Mouse (Mus musculus) left cerebral cortex, postnatal 14 days (tissue): ENCODE measurements around the gene Aldh3b3. TPM values are rescaled to one million over a fixed set of nuclear protein-coding genes. Genes with fewer than 3 reads are reported as not detected.

Source experiments
- DNase-seq, 2 experiments: peaks; one replicate each; pipeline ENCODE4 v3.0.0; 2021 to 2022; ENCODE audit warnings: low spot score in 2 of 2, mixed read lengths in 1 of 2
- intact Hi-C: fragments of 180-260 bp; cut with DNase I; formaldehyde crosslinking; loops from one replicate; pipeline ENCODE4 v1.15.1; 2025
- total RNA-seq, 2 experiments: library from RNA; stranded (reverse); gene quantifications; 2 replicates each; pipeline ENCODE4 v1.2.3; 2021

Aldh3b3 gene
- total RNA-seq, 2 experiments from 2014 or later = 0.13 TPM; not detected in 1

DNA sequence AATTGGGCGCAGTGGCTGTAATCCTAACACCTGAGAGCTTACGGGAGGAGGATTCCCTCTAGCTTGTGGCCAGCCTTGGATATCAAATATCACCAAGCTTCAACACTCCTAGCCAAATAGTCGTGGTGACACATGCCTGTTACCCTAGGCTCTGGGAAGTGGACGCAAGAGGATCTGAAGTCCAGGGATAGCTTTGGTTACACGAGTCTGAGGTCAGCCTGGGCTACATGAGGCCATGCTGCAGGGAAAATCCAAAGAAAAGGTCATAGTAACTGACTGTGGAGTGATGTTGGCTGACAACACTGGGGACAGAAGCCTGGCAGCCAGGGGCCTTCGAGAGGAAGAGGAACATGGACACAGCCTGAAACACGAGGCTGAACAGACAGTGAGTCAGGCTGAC, 37.7 kb downstream of the Aldh3b3 start:
- intact Hi-C loops = no loop called here
- DNase-seq = no peak

- DNase-seq = no peak
- intact Hi-C loops = no loop called here
Measured at GRCm38 (mm10) chr19:3996747-3997146, 38.3 kb downstream of the Aldh3b3 start.

- intact Hi-C loops = no loop called here
- DNase-seq = no peak
Measured at GRCm38 (mm10) chr19:3997231-3997630, 38.8 kb downstream of the Aldh3b3 start.

- intact Hi-C loops = no loop called here
- no peak for DNase-seq
Measured at GRCm38 (mm10) chr19:3998335-3998734, 39.9 kb downstream of the Aldh3b3 start.

DNA sequence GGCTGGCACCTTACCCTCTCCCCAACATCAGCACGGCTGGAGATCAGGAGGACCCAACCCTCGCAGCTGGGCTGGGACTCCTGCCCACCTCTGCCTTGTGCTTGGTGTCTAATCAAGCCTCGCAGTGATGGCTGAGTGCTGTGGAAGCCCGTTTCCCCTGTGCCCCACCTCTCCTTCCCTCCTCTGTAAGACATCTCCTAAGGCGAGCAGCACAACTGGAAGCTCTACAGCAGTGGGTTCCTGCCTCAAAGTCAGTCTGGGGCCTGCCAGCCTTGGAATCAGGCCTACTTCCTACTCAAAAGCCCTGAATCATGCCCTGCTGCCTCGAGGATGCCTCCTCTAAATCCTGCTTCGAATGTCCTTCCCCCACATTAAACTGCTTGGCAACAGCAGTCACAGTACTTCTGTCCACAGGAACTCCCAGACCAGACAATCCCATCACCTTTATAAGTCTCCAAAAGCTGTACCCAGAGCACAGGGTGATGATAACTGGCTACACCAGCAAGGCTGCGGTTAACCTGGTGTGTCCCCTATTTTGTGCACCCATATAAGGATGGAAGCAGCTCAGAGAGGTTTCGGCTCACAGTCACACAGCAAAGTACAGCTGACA, 40.8 kb downstream of the Aldh3b3 start:
- intact Hi-C loops = no loop called here
- DNase-seq = no peak

DNA sequence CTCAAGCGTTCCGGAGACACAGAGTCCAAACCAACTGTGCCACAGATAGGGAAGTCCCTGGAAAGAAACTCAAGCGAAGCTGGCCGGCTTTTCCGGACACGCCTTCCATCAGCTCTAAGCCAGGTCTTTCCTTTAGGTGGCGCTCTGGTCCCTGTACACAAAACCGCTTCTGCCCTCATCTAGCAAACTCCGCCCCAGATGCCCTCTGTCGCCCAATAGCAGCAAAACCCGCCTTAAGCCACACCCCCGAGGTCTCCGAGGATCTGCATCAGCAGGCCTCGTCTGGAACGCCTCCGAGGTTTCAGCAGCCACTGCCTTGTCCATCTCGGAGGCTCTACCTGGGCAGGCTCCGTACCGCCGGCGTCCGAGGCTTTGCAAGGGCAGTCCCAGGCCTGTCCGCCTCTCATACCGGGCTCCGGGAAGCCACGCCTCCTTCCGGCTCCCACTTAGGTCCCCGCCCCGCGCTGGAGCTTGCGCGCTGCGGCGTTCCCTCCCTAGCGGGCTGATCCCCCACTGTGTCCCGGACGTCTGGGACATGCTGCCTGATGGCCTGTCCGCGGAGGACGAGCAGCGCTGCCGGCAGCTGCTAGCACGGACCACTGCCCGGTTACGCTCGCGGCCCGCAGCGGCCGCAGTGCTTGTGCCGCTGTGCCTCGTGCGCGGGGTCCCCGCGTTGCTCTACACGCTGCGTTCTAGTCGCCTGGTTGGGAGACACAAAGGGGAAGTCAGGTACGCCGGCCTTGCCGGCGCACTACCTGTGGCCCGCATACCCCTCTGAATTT, 41.9 kb downstream of the Aldh3b3 start, which contains the start of the genes Nudt8 and Gm49405:
Gene Nudt8 (plus strand): TSS at position 462 of the 782 bp plus-strand sequence.
Gene Gm49405 (plus strand): TSS at position 508 of the 782 bp plus-strand sequence.
- DNase-seq = peak; percentile 94 to 97
- intact Hi-C loops = no loop called here

DNA sequence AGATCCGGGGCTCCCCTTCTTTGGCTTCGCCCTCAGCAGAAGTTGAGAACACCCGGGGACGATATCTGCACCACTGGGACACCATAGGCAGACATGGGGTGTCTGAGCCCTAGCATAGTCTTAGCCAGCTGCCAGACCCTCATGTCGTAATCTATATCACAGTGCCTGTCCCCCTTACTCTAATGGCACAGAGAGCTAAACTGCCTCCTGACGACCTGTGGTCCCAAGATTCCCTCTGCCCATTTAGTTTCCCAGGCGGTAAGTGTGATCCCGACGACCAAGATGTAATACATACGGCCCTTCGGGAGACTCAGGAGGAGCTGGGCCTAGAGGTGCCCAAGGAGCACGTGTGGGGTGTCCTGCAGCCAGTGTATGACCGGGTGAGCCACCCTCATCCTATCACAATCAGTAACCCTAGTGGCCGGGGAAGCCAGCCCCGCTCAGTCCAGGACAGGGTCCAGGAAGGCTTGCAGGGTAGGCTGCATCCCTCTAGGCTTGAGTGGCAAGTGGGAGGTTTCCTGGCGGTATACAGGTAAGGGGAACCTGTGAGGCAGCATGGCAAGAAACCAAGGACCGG, 42.6 kb downstream of the Aldh3b3 start:
- DNase-seq = no peak
- intact Hi-C loops = no loop called here

DNA sequence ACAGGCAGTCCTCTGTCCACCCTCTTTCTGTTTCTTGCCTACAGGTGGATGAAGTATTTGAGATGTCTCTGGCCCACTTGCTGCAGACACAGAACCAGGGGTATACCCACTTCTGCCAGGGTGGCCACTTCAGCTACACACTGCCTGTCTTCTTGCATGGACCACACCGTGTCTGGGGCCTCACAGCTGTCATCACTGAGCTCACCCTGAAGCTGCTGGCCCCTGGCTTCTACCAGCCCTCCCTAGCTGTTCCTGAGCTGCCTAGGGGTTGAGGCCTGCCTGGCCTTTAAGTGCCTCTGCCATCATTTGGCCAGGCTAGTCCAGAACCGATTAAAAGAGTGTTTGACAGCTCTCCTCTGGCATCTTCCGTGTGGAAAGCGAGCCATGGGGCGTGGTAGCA, 43.3 kb downstream of the Aldh3b3 start:
- intact Hi-C loops = no loop called here
- no peak for DNase-seq

DNA sequence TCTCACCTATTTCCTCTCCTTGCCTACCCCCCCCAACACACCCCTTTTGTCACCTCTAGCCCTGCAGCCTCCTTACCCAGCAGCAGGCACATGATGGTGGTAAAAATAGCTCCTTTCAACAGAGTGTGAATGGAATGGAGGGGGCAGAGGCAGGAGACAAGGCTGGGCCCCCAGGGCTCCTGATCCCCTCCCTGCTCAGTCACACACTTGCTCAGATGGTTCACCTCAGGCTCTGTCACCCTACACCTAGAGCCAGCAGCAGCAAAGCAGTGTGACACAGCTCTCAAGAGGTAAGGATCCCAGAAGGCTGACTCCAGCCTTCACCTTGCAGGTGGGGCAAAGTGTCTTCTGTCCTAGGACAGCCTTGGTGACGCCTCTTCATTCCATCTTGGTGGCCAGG, 44.7 kb downstream of the Aldh3b3 start, which contains the start of gene Doc2g:
Gene Doc2g (plus strand): TSS at position 202 of the 400 bp plus-strand sequence.
- intact Hi-C loops = no loop called here
- no peak for DNase-seq

GRCm38 (mm10) chr19:4003641-4004040, 45.2 kb downstream of the Aldh3b3 start:
- intact Hi-C loops = no loop called here
- no peak for DNase-seq

- no peak for DNase-seq
Measured at GRCm38 (mm10) chr19:4004331-4004730, 45.9 kb downstream of the Aldh3b3 start.

GRCm38 (mm10) chr19:4005091-4005490, 46.6 kb downstream of the Aldh3b3 start:
- no peak for DNase-seq
- intact Hi-C loops = no loop called here

More at GRCm38 (mm10) chr19:4004331-4004730, 45.9 kb downstream of the Aldh3b3 start:
- intact Hi-C loops = no loop called here

DNA sequence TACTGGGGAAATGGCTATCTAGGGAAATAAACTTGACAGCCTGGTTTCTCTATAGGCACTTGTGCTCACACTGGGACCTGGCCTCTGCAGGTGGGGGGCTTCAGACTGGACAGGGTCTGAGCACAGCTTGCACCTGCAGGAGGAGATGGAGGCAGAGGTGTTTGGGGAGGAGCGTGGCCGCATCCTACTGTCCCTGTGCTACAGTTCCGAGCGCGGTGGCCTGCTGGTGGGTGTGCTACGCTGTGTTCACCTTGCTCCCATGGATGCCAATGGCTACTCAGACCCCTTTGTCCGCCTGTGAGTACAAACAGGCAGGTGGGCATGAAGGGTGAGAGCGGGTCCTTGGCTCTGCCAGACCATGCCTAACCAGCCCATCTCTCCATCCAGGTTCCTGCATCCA, 47.5 kb downstream of the Aldh3b3 start:
- no peak for DNase-seq
- intact Hi-C loops = no loop called here

- intact Hi-C loops = no loop called here
- no peak for DNase-seq
Measured at GRCm38 (mm10) chr19:4011086-4011485, 52.6 kb downstream of the Aldh3b3 start.

DNA sequence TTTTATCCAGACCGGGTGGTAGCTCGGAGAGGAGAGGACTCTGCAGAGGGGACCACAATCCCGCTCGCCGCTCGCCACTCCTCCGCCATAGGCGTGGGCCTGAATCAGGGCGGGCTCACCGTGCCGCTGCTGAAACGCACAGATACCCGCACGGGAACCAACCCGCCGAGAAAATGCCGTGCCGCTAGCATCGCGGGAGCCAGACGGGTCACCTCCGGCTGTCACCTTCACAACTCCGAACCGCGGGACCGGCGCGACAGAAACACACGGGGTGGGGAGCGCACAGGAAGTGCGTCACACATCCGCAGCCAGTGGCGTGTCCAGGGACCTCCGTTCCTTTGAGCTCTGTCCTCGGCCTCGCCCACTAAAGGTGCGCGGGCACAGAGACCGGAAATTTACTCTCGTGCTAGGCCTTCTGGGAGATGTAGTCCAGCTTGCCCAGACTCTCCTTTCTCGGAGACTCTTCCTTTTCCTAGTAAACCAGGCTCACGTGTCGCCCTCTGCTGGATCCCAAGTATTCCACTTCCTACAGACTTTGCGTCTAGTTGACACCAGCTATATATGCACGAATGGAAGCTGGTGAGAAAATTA, 54.1 kb downstream of the Aldh3b3 start, which contains the start of gene Ndufv1:
Gene Ndufv1 (minus strand): TSS at position 375 of the 591 bp plus-strand sequence.
- intact Hi-C loops = loop anchor here (1.0 kb wide), 1 partner anchor 66 kb away; no protein-coding TSS in a partner anchor

DNA sequence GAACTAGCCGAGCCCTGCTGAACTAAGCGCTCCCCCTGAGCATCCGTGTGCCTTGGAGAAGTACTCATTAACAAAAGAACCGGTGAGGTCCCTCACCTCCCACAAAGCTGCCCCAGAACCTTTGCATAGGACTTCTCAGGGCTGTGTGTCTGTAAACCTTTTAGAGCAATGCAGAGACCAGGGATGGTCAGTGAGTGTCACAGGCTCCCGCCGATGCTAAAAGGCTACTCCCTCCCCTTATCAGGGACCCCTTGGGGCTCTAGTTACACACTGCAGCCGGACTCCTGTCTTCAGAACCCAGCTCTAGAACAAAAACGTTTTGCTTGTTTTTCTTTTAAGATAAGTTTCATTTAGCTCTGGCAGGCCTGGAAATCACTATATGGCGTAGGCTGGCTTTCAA, 54.6 kb downstream of the Aldh3b3 start:
- intact Hi-C loops = no loop called here
- no peak for DNase-seq

More for the DNA sequence above, 54.1 kb downstream of the Aldh3b3 start, which contains the start of gene Ndufv1:
- peak; percentile 98 to 99 for DNase-seq

DNA sequence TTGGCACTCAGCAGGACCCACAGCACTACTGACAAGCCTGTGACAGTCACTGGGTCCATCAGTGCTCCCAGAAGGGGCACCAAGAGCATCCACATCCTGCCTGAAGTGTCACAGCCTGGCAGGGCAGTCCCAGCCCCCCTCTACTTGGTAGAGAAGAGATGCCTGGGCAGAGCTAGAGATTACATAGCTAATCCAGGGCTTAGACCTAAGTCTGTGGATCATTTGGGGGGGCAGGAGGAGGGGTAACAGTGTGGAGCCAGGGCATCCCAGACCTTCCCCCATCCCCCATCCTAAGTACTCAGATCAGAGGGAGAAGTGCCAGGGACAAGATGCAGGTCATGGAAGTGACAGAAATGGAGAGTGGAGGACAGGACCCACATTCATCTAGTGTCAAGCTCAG, 56.4 kb downstream of the Aldh3b3 start:
- intact Hi-C loops = loop anchor here (5.0 kb wide), 1 partner anchor 212 kb away; no protein-coding TSS in a partner anchor
- no peak for DNase-seq

- no peak for DNase-seq
- intact Hi-C loops = loop anchor here (5.0 kb wide), 1 partner anchor 212 kb away; no protein-coding TSS in a partner anchor
Measured at GRCm38 (mm10) chr19:4015635-4016034, 57.2 kb downstream of the Aldh3b3 start.

- intact Hi-C loops = loop anchor here (5.0 kb wide), 1 partner anchor 209 kb away; no protein-coding TSS in a partner anchor
- DNase-seq = no peak
Measured at GRCm38 (mm10) chr19:4017921-4018587, 59.6 kb downstream of the Aldh3b3 start.
